Mouse (Mus musculus): ENCODE results near the gene Prkag3. TPM values are rescaled to one million over a fixed set of nuclear protein-coding genes. Genes with fewer than 3 reads are reported as not detected.

The Prkag3 gene
- total RNA-seq, 2 experiments from 2014 or later = not detected

DNA sequence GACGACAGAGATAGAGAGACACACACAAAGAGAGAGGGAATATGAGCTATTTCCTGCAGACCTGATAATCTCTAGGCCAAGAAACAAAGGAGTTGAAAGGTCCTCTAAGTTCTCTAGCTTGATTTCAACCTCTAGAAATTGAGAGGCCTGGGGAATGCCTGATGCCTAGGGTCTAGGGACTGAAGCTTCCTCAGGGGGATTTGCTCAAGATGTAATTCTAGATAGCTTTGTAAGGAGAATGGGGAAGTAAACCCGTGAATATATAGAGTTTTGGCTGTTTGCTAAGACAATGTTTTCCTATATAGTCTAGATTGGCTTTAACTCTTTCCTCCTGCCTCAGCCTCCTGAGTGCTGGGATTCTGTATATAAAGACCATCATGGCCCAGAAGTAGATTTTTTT, 34.1 kb downstream of the Prkag3 start:
- intact Hi-C loops (cut with DNase I) = no loop called here
- DNase-seq = no peak

DNA sequence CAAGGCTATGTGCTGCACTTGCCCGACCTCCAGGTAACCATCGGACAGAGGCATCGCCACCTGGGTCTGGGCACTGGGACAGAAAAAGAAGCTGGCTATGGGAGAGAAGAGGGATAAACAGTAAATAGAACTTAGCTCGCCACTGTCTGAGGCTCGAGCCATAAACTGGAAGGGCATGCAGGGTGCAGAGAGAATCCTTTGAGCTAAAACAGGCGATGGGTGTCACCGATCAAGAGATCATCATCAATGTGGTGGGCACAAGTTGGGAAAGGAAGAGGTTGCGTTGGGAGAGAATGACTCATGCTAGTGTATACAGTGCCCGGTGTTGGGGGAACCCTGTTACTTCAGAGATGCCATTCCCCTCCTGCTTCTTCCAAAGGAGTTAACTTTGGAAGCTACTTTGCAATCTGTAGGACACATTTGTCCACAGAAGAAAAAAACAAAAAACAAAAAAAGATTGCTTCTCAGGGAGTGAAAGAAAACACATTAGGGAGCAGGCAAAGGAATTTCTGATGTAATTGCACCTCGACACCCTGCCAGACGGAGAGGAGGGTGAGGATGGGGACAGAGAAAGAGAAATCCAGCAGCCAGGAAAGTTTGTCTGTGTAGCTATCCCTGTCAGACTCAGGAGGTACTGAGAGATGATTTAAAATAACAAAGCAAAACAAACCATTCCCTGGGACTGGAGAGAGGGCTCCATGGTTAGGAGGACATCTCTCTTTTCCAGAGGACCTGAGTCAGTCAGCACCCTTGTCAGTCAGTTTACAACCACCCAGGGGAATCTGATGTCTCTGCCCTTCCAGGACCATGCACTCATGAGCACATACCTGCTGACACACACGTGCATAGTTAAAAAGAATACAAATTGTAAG, 34.9 kb downstream of the Prkag3 start:
- no peak for DNase-seq
- intact Hi-C loops (cut with DNase I) = no loop called here

DNA sequence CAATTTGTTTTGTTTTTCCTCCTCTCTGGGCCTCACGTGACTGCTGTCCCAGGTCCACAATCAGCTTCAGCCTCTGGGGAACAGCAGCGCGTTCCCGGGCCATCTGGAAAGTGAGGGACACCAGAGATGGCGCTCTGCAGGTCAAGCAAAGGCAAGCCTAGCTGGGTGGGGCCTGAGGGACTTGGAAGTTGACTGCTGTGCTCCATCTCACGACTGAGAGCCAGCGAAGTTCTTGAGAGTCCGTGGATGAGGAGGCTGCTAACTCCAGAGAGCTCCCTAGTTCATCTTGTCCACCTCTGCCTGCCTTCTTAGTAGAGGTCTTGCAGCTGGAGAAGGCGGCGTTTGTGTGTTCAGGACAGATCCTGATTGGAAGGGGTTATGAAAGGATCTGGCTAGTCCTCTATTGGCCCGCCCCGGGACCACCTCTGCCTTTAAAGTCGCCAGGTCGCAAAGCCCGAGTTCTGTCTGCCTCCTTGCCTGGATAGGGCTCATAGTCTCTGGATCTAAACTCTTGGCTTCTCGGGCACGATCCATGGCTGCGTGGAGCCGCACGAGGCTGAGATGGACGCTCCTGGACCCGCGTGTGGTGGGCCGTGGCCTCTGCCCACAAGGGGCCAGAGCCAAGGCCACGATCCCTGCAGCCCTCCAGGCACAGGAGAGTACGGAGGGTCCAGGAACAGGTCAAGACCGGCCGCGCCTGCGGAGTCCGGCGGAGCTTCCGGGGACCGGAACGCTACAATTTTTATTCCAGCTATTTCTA, 35.7 kb downstream of the Prkag3 start, which contains the start of gene Cyp27a1:
Cyp27a1 (plus strand) TSS at position 476 of the 760 bp plus-strand sequence.
- intact Hi-C loops (cut with DNase I) = no loop called here
- peak; percentile 32 for DNase-seq

DNA sequence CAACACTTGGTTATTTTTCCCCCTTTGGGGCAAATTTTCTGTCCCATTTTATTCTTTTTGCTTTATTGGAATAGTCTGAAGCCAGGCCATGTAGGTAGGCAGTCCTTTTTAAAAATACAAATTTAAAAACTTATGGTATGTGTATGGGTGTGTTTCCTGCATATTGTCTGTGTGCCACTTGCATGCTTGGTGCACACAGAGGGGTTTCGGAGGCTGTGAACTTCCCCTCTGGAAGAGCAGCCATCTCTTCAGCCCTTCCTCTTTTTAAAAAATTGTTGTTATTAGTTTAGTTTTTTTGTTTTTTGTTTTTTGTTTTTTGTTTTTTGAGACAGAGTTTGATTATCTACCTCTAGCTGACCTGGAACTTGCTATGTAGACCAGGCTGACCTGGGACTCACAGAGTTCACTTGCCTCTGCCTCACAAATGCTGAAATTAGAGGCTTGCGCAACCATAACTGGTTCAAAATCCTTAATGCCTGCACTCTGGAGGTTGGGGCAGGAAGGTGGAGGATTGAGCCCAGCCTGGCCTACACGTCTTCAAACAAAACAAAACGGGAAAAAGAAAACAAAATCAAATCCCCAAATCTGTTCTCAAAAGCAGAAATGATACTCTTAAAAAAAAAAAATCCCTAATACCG, 36.4 kb downstream of the Prkag3 start:
- intact Hi-C loops (cut with DNase I) = no loop called here

DNA sequence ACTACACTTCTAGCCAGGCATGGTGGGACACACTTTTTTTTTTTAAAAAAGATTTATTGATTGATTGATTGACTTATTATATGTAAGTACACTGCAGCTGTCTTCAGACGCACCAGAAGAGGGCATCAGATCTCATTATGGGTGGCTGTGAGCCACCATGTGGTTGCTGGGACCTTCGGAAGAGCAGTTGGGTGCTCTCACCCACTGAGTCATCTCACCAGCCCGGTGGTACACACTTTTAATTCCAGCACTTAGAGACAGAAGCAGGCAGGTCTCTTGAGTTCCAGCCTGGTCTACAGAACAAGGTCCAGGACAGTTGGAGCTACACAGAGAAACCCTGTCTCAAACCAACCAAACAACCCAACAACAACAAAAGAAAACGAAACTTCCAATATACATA, 37.0 kb downstream of the Prkag3 start:
- intact Hi-C loops (cut with DNase I) = no loop called here
- DNase-seq = no peak

More for the DNA sequence above, 36.4 kb downstream of the Prkag3 start:
- no peak for DNase-seq

DNA sequence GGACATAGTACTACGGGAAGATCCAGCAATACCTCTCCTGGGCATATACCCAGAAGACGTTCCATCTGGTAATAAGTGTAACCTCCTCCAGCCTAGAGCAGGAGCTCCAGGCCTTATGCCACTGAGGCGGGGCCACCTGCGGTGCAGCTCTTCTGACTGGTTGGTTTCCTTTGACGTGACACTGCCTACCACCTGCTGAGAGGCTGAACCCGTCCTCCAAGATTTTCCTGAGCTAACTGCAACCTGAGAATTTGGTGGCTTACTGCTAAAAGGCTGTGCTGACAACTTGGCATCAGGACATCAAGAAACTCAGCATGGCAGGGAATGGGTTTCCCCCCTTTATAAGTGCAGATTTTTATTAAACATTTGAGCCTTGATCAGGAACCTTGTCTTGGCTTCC, 39.5 kb downstream of the Prkag3 start:
- intact Hi-C loops (cut with DNase I) = no loop called here
- DNase-seq = no peak

DNA sequence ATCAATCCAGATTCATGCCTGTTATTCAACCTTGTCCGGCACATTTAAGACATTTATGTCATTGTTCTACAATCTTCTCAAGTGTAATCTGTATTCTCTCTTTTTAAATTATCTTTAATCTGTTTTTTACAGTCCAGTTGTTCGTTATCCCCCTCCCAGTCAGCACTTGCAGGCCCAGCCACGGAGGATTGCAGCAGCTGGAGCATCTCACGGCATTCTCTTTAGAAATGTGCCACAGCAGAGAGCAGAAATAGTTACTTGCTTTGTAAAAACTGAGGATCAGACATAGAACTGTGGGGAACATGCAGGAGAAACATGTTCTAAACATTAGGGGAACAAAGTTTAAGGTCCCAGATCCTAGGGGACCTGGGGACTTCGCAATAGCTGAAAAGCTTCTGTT, 44.0 kb downstream of the Prkag3 start:
- DNase-seq = no peak
- intact Hi-C loops (cut with DNase I) = no loop called here

DNA sequence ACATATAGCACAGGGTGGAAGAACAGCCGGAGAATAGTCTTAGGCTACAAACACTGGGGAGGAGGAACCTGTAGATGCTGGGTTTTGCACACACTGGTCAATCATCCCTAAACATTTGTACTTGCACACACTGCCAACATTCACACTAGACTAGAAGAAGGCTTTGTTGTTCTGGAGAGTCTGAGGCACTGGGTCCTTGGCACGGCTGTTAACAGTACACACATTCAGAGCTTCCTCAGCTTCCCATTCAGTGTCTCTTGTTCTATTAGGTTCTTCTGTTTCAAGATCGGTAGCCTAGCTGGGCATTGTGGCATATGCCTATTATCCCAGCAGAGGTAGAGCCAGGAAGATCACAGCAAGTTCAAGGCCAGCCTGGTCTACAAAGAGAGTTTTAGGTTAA, 44.9 kb downstream of the Prkag3 start:
- intact Hi-C loops (cut with DNase I) = no loop called here

DNA sequence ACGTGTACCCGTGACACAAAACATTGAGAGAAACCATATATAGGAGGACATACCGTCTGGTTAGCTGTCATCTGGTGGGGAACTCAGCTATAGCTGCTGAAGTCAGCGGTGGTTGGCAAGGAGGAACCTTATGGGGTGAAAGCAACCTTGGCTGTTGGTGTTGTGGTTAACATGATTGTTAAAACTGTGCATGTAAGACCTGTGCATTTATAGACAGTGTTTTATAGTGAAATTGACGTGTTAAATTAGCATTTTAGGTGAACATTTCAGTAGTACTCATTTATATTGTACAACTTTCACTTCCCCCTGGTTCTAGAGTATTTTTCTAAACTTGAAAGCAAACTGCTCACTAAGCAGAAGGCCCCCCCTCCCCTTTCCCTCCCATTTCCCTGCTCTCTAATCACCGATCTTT, 46.9 kb downstream of the Prkag3 start:
- no peak for DNase-seq

More for the DNA sequence above, 44.9 kb downstream of the Prkag3 start:
- no peak for DNase-seq

DNA sequence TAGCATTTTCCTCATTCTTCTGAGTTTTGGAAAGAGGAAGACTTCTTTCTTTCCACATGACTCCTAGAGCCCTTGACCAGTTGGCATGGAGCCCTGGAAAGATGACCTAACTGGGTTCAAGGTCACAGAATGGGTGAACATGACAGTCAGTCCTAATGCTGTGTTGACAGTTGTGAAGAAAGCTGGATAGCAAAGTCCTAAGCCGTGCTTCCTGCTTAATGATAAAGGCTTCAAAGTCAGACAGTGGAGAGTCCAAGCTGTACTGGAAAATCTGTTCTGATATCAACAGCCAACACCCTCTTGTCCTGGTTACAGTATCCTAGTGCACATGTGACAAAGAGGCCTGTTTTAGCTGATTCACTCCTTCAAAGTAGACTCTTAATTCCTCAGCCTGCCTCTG, 50.2 kb downstream of the Prkag3 start:
- DNase-seq = no peak
- intact Hi-C loops (cut with DNase I) = no loop called here

More for the DNA sequence above, 46.9 kb downstream of the Prkag3 start:
- intact Hi-C loops (cut with DNase I) = no loop called here

DNA sequence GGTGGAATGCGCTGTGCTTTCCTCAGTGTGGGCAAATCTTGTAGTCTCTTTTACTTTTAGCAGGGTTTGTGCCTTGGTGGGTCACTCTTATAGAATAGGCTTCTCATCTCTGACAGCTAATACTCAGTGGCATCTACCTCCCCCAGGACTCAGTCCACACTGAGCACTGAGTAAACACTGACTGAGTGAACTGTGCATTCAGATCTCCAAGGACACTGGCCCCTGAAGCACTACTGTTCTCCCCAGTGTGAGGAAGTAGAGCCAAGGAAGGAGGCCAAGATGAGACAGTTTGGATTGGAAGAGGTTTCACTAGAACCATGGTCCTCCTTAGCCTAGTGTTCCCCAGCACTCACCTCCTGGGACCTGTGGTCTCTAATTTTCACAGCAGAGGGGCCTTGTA, 50.7 kb downstream of the Prkag3 start:
- intact Hi-C loops (cut with DNase I) = no loop called here
- no peak for DNase-seq

DNA sequence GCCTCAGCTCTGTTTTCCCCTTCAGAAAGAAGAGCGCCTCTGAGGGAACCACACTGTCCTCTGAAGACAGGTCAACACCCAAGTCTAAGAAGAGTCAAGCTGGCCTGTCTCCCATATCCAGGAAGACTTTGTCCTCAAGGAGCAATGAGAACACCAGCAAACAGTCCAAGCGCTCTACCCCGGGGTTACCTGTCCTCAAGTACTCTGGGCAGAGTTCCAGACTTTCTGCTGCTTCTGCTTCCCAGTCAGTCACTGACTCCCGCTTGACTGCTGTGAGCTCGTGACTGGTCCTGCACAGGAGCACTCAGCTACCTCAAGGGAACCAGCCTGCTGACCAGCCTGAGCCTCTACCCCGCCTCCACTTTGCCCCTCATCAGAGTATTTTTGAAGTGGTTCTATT, 51.6 kb downstream of the Prkag3 start:
- intact Hi-C loops (cut with DNase I) = no loop called here

DNA sequence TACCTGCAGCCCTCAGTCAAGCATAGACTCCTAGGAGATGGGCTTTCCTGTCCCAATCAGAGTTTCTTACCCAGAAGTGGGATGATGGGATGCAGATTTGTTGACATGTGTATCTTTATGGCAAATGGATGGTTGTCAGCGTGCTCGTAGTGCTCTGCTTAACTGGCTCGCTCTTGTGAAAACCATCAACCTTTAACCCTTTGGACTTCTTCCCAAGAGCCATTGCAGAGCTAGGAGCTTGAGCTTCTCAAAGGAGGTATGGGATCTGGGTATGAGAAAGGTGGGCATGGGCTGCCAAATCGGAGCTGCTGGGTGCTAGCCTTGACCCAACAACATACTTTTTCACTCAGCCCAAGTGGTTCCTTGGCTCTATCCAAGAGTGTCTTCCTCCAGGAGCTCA, 53.2 kb downstream of the Prkag3 start:
- no peak for DNase-seq
- intact Hi-C loops (cut with DNase I) = no loop called here

More for the DNA sequence above, 51.6 kb downstream of the Prkag3 start:
- no peak for DNase-seq

DNA sequence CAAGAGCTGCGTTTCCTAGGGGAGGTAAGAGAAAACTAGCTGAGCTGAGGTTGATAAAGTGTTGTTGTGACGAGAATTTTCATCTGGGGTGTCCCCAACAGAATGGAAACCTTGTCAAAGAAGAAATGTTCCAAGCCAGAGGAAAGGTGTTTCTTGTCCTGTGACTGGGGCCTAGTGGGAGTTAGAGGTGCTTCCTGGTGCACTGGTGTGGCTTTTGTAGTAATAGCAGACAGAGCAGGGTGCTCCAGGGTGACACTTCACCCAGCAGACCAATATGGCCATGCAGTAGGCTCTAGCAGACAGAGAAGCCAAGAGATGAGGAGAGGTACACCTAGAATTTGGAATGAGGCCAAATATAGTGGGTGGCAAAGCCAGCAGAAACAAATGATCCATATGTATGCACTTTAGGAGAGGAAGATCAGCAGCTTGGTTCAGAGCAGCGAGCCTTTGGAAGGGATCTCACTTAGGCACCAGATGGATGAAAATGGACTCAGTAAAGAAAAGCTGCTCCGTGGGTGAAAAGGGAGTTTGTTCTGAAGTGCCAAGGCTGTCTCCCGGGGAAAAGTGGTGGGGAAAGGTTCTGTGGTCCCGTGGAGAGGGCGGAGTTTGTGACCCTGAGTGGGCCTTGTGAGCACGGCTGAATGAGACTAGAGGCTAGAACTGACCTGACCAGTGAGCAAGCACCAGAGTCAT, 55.0 kb downstream of the Prkag3 start:
- intact Hi-C loops (cut with DNase I) = no loop called here
- no peak for DNase-seq

Other genes with a start within 250 kb of the Prkag3 start
- 10 to 100 TPM; 43.9 to 48.1 TPM for gene Cnot9, start 243.2 kb downstream of the Prkag3 start, total RNA-seq (2021)
- 1 to 10 TPM; 3.7 TPM for gene Plcd4, start 206.3 kb downstream of the Prkag3 start, total RNA-seq (2021)
- 10 to 100 TPM; 24.3 to 26.6 TPM for gene Usp37, start 204.9 kb downstream of the Prkag3 start, total RNA-seq (2021)
- gene Zfp142, start 161.0 kb downstream of the Prkag3 start, total RNA-seq (2021) = 10 to 100 TPM; 24.7 to 24.8 TPM
- gene Bcs1l, start 160.9 kb downstream of the Prkag3 start, total RNA-seq (2021) = 10 to 100 TPM; 19.8 to 24.1 TPM
- 10 to 100 TPM; 58.7 to 64.9 TPM for gene Rnf25, start 147.8 kb downstream of the Prkag3 start, total RNA-seq (2021)
- 10 to 100 TPM; 20.6 to 25.2 TPM for gene Stk36, start 147.8 kb downstream of the Prkag3 start, total RNA-seq (2021)
- gene Ttll4, start 87.5 kb downstream of the Prkag3 start, total RNA-seq (2021) = 10 to 100 TPM; 37.3 to 42.6 TPM
- under 1 TPM; 0.70 TPM for gene Cyp27a1, start 35.6 kb downstream of the Prkag3 start, total RNA-seq (2021)
- gene Wnt6, start 22.7 kb upstream of the Prkag3 start, total RNA-seq (2021) = 1 to 10 TPM; 3.5 to 5.1 TPM
- gene Wnt10a, start 42.3 kb upstream of the Prkag3 start, total RNA-seq (2021) = under 1 TPM in 1 of 2 experiments, not detected in 1; 0.38 TPM
- 100 to 1,000 TPM; 227 to 230 TPM for gene Cdk5r2, start 105.7 kb upstream of the Prkag3 start, total RNA-seq (2021)
- not detected for gene Fev, start 136.2 kb upstream of the Prkag3 start, total RNA-seq (2021)
- gene Cryba2, start 143.9 kb upstream of the Prkag3 start, total RNA-seq (2021) = not detected
- 1 to 10 TPM; 1.5 to 1.8 TPM for gene Cfap65, start 186.4 kb upstream of the Prkag3 start, total RNA-seq (2021)
- gene Ihh, start 202.5 kb upstream of the Prkag3 start, total RNA-seq (2021) = under 1 TPM; 0.28 to 0.40 TPM

Measured in left cerebral cortex, postnatal 4 days (tissue).